Mouse (Mus musculus) limb, embryonic 11.5 days (tissue): ENCODE measurements around the gene Patz1. TPM values are rescaled to one million over a fixed set of nuclear protein-coding genes. Genes with fewer than 3 reads are reported as not detected.
A peak's percentile ranks its signal among the peaks of the same experiment; 100 is the strongest.

ENCODE experiments used
- ATAC-seq: fragments of 200-750 bp; cut with Nextera tagmentation; 2 replicates; pipeline ENCODE4 v1.8.0; 2017; ENCODE audit warnings: low read depth; ENCODE audit not compliant: insufficient number of reproducible peaks, low FRiP score, low TSS enrichment
- DNase-seq: peaks from one replicate; pipeline ENCODE4 v3.0.0-alpha.2; 2015; ENCODE audit warnings: low spot score
- H3K27ac ChIP-seq: fragments of 300-500 bp; sonication (generic); replicated peaks from 2 replicates; pipeline ENCODE4 v1.5.1; 2014; ENCODE audit warnings: low read depth, mild to moderate bottlenecking, low read length
- H3K27me3 ChIP-seq: fragments of 300-500 bp; sonication (generic); 2 replicates; pipeline ENCODE4 v1.6.1; 2014; ENCODE audit warnings: mild to moderate bottlenecking, low read length, mixed read lengths; ENCODE audit not compliant: control insufficient read depth, insufficient read depth
- H3K36me3 ChIP-seq: fragments of 300-500 bp; sonication (generic); 2 replicates; pipeline ENCODE4 v1.6.1; 2014; ENCODE audit warnings: mild to moderate bottlenecking, low read length, moderate library complexity, mixed read lengths; ENCODE audit not compliant: control insufficient read depth, insufficient read depth
- H3K4me1 ChIP-seq: fragments of 300-500 bp; sonication (generic); 2 replicates; pipeline ENCODE4 v1.6.1; 2014; ENCODE audit warnings: low read length, mixed read lengths; ENCODE audit not compliant: control insufficient read depth, insufficient read depth
- H3K4me2 ChIP-seq: fragments of 300-500 bp; sonication (generic); 2 replicates; pipeline ENCODE4 v1.6.1; 2014; ENCODE audit warnings: low read depth, mild to moderate bottlenecking, moderate library complexity; ENCODE audit not compliant: severe bottlenecking
- H3K4me3 ChIP-seq: fragments of 300-500 bp; sonication (generic); 2 replicates; pipeline ENCODE4 v1.5.1; 2014; ENCODE audit warnings: low read depth, low read length
- H3K9ac ChIP-seq: fragments of 300-500 bp; sonication (generic); 2 replicates; pipeline ENCODE4 v1.6.1; 2014; ENCODE audit warnings: mild to moderate bottlenecking, low read length
- H3K9me3 ChIP-seq: fragments of 300-500 bp; sonication (generic); 2 replicates; pipeline ENCODE4 v1.6.1; 2016; ENCODE audit warnings: low read length; ENCODE audit not compliant: control insufficient read depth
- WGBS: fragments of 180-500 bp; shearing (Covaris S2); extraction: QIAGEN DNeasy Blood & Tissue Kit; methylation state at CpG from one replicate; pipeline ENCODE4 v1.1.7; 2014; 5-methylcytosine and 5-hydroxymethylcytosine counted together
- polyA plus RNA-seq: library from polyadenylated mRNA; unstranded; fragments of >200 nt; fragmentation: Nextera tagmentation; extraction: Ambion mirVana; gene quantifications from 2 replicates; pipeline ENCODE4 v1.2.1, GENCODE M21; 2014

The Patz1 gene
- polyA plus RNA-seq, 1 experiment from 2014 or later = 64.6 TPM

- ATAC-seq (peak; percentile 41), DNase-seq (peak; percentile 89)
- peaks cover 18% of the 10 kb centered on the region for H3K36me3 ChIP-seq
- H3K4me2 ChIP-seq = peak overlapping the region; percentile 100
- no peaks in the 10 kb centered on the region for H3K9me3 ChIP-seq
- WGBS = under 1% methylated on average over 86 of the region's 92 CpGs
- H3K4me3 ChIP-seq = peak overlapping the region; percentile 91
- peak overlapping the region; percentile 100 for H3K9ac ChIP-seq
- peaks cover 15% of the 10 kb centered on the region for H3K4me1 ChIP-seq
- H3K27ac ChIP-seq = peak overlapping the region; percentile 99
- no peaks in the 10 kb centered on the region for H3K27me3 ChIP-seq
Observed at GRCm38 (mm10) chr11:3289803-3290639, 1.3 kb downstream of the Patz1 start.

GRCm38 (mm10) chr11:3290640-3291310 lies 2.1 kb downstream of the Patz1 start:
- H3K27ac ChIP-seq = peak overlapping the region; percentile 99; the same call in 1 of the 2 replicates
- no peak for ATAC-seq
- H3K4me3 ChIP-seq = peak overlapping the region; percentile 91
- H3K9ac ChIP-seq = peak overlapping the region; percentile 100
- no peaks in the 10 kb centered on the region for H3K27me3 ChIP-seq
- WGBS = under 1% methylated on average over 50 of the region's 50 CpGs
- H3K36me3 ChIP-seq = peaks cover 24% of the 10 kb centered on the region
- no peaks in the 10 kb centered on the region for H3K9me3 ChIP-seq
- peak overlapping the region; percentile 100 for H3K4me2 ChIP-seq
- H3K4me1 ChIP-seq = peaks cover 15% of the 10 kb centered on the region
- peak; percentile 60 for DNase-seq

- H3K4me1 ChIP-seq = peaks cover 15% of the 10 kb centered on the region
- peak; percentile 52 for DNase-seq
Observed at GRCm38 (mm10) chr11:3291311-3292061, 2.8 kb downstream of the Patz1 start.

GRCm38 (mm10) chr11:3292062-3292421 lies 3.4 kb downstream of the Patz1 start:
- peak overlapping the region; percentile 100 for H3K4me2 ChIP-seq
- H3K4me3 ChIP-seq = peak overlapping the region; percentile 91
- peaks cover 15% of the 10 kb centered on the region for H3K4me1 ChIP-seq
- DNase-seq (peak; percentile 82), ATAC-seq (no peak)
- H3K36me3 ChIP-seq = peaks cover 28% of the 10 kb centered on the region
- peak overlapping the region; percentile 100 for H3K9ac ChIP-seq
- H3K27me3 ChIP-seq = no peaks in the 10 kb centered on the region
- no peaks in the 10 kb centered on the region for H3K9me3 ChIP-seq
- H3K27ac ChIP-seq = peak overlapping the region; percentile 36
- WGBS = 0% methylated on average over 8 of the region's 8 CpGs

More at GRCm38 (mm10) chr11:3291311-3292061, 2.8 kb downstream of the Patz1 start:
- Histone ChIP-seq H3K27ac (peak overlapping the region; percentile 36), H3K4me2 (peak overlapping the region; percentile 100), H3K4me3 (peak overlapping the region; percentile 91), H3K9ac (peak overlapping the region; percentile 100), H3K27me3 (no peaks in the 10 kb centered on the region), H3K9me3 (no peaks in the 10 kb centered on the region), H3K36me3 (peaks cover 27% of the 10 kb centered on the region)
- ATAC-seq = no peak
- WGBS = under 1% methylated on average over 26 of the region's 26 CpGs

- peak overlapping the region; percentile 100 for H3K9ac ChIP-seq
- WGBS = 2% methylated on average over 8 of the region's 8 CpGs
- H3K36me3 ChIP-seq = peaks cover 28% of the 10 kb centered on the region
- no peaks in the 10 kb centered on the region for H3K27me3 ChIP-seq
- peaks cover 15% of the 10 kb centered on the region for H3K4me1 ChIP-seq
- ATAC-seq (no peak), DNase-seq (peak; percentile 83)
- peak overlapping the region; percentile 36 for H3K27ac ChIP-seq
- peak overlapping the region; percentile 91 for H3K4me3 ChIP-seq
- H3K4me2 ChIP-seq = peak overlapping the region; percentile 100
- H3K9me3 ChIP-seq = no peaks in the 10 kb centered on the region
Observed at GRCm38 (mm10) chr11:3292711-3293249, 4.1 kb downstream of the Patz1 start.

- H3K4me1 ChIP-seq = peaks cover 15% of the 10 kb centered on the region
Observed at GRCm38 (mm10) chr11:3293361-3293760, 4.7 kb downstream of the Patz1 start.

GRCm38 (mm10) chr11:3294641-3295040 lies 6.0 kb downstream of the Patz1 start:
- no peaks in the 10 kb centered on the region for H3K27me3 ChIP-seq
- H3K4me1 ChIP-seq = peaks cover 15% of the 10 kb centered on the region
- no peaks in the 10 kb centered on the region for H3K9me3 ChIP-seq
- ATAC-seq (no peak), DNase-seq (no peak)
- 97% methylated on average over 2 of the region's 2 CpGs for WGBS
- H3K4me3 ChIP-seq = no peak overlapping the region
- H3K27ac ChIP-seq = no peak overlapping the region
- H3K9ac ChIP-seq = no peak overlapping the region
- no peak overlapping the region; the same call in 1 of the 2 replicates for H3K4me2 ChIP-seq
- peaks cover 41% of the 10 kb centered on the region for H3K36me3 ChIP-seq

More at GRCm38 (mm10) chr11:3293361-3293760, 4.7 kb downstream of the Patz1 start:
- H3K27me3 ChIP-seq = no peaks in the 10 kb centered on the region
- H3K9ac ChIP-seq = peak overlapping the region; percentile 100
- no peaks in the 10 kb centered on the region for H3K9me3 ChIP-seq
- no peak overlapping the region for H3K27ac ChIP-seq
- ATAC-seq (no peak), DNase-seq (no peak)
- 53% methylated on average over 4 of the region's 4 CpGs for WGBS
- peaks cover 30% of the 10 kb centered on the region for H3K36me3 ChIP-seq
- peak overlapping the region; percentile 91 for H3K4me3 ChIP-seq
- peak overlapping the region; percentile 100 for H3K4me2 ChIP-seq

- WGBS = 86% methylated on average over 5 of the region's 5 CpGs
- H3K27ac ChIP-seq = no peak overlapping the region
- no peak overlapping the region for H3K4me3 ChIP-seq
- H3K4me1 ChIP-seq = peaks cover 15% of the 10 kb centered on the region
- no peak overlapping the region for H3K4me2 ChIP-seq
- H3K36me3 ChIP-seq = peaks cover 46% of the 10 kb centered on the region
- H3K9me3 ChIP-seq = no peaks in the 10 kb centered on the region
- H3K9ac ChIP-seq = no peak overlapping the region
- H3K27me3 ChIP-seq = no peaks in the 10 kb centered on the region
- no peak for DNase-seq
- ATAC-seq = no peak
Observed at GRCm38 (mm10) chr11:3296056-3296455, 7.4 kb downstream of the Patz1 start.
